12 mouse cellular contexts compared by ENCODE assay signal in the genomic region with DNA sequence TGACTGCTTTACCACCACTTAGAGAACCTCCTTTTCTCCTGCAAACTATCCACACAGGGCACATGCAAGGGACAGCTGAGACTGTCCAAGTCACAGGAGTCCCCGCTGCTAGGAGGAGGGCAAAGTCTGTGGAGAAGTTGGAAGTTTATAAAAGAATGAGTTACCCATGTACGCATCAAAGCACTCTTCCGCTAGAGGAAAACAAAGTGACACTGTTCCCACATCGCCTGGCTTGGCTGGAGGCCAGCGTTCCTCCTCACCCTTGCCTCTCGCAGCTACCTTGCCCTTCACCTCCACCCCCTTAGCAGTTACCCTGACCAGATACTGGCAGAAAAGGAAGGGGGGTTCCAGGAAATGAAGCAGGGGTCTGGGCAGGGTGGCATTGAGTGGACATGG. TPM values are rescaled to one million over a fixed set of nuclear protein-coding genes. Genes with fewer than 3 reads are reported as not detected.
DNase-seq lines count a peak whose midpoint lies in the region; ATAC-seq and TF ChIP-seq lines count a peak whose summit lies in the region.
"Had no signal": no experiment of that assay in that cellular context is flagged by ENCODE, and none has a peak within 500 bp of the region (broad histone marks: within the 10 kb centered on the region; RNA-seq: fewer than 3 reads in every experiment).

No protein-coding gene starts in this region.

- H3K4me2 ChIP-seq in hindbrain, embryonic 13.5 days = no peak overlapping the region
- H3K4me2 ChIP-seq in hindbrain, embryonic 11.5 days (replicated peaks; ENCODE audit: low read depth, low read length) = no peak overlapping the region
- H3K4me2 ChIP-seq in intestine, embryonic 16.5 days (ENCODE audit: low read depth, low read length) = no peak overlapping the region
- no peak overlapping the region for H3K4me2 ChIP-seq in liver, embryonic 12.5 days

- TF ChIP-seq CTCF in bone marrow, adult 2 months (IDR thresholded peaks at IDR 0.05; ENCODE audit: control insufficient read depth, insufficient read depth, low read length) = no peak

- H3K9ac ChIP-seq in hindbrain, embryonic 13.5 days = no peak overlapping the region
- no peak overlapping the region for H3K9ac ChIP-seq in hindbrain, embryonic 11.5 days (ENCODE audit: low read depth, low read length)
- no peak overlapping the region for H3K9ac ChIP-seq in intestine, embryonic 16.5 days (ENCODE audit: low read depth, low read length)
- peak overlapping the region; percentile 24 for H3K9ac ChIP-seq in liver, embryonic 12.5 days

- no peak overlapping the region for H3K4me3 ChIP-seq in hindbrain, embryonic 13.5 days
- H3K4me3 ChIP-seq in hindbrain, embryonic 11.5 days (ENCODE audit: low read depth, low read length) = no peak overlapping the region
- H3K4me3 ChIP-seq in bone marrow, adult 2 months (replicated peaks; ENCODE audit: control insufficient read depth, low read depth, low read length) = no peak overlapping the region
- H3K4me3 ChIP-seq in intestine, embryonic 16.5 days (ENCODE audit: low read length) = no peak overlapping the region
- H3K4me3 ChIP-seq in liver, embryonic 12.5 days = no peak overlapping the region

- no peak for DNase-seq in hindbrain, embryonic 11.5 days (ENCODE audit: low spot score)
- no peak for DNase-seq in cerebellum, postnatal 36 days
- DNase-seq in cerebellum, postnatal 25 days = no peak
- no peak for DNase-seq in left cerebral cortex, adult 11 months (ENCODE audit: low spot score)
- DNase-seq: heart, adult 18-20 months; thymus, adult 2 months had no signal

- peak; percentile 29; the same call in 1 of the 2 replicates for ATAC-seq in hindbrain, embryonic 13.5 days (ENCODE audit: low FRiP score)
- no peak for ATAC-seq in hindbrain, embryonic 11.5 days (ENCODE audit: low FRiP score)
- peak; percentile 90 for ATAC-seq in intestine, embryonic 16.5 days
- no peak for ATAC-seq in liver, embryonic 12.5 days

- no peak for TF ChIP-seq POLR2A in bone marrow, adult 2 months (IDR thresholded peaks at IDR 0.05; ENCODE audit: borderline replicate concordance, control insufficient read depth, low read depth, low read length)

- no peak overlapping the region for H3K27ac ChIP-seq in hindbrain, embryonic 13.5 days
- no peak overlapping the region for H3K27ac ChIP-seq in hindbrain, embryonic 11.5 days (ENCODE audit: low read depth, low read length)
- peak overlapping the region; percentile 60 for H3K27ac ChIP-seq in bone marrow, adult 2 months (ENCODE audit: control insufficient read depth, insufficient read depth, low read depth, low read length, poor library complexity)
- peak overlapping the region; percentile 81 for H3K27ac ChIP-seq in intestine, embryonic 16.5 days (ENCODE audit: low read length)
- peak overlapping the region; percentile 81; the same call in 1 of the 2 replicates for H3K27ac ChIP-seq in liver, embryonic 12.5 days
- H3K27ac ChIP-seq: macrophage had no signal

- 47% methylated on average over 6 of the region's 6 CpGs for WGBS in hindbrain, embryonic 13.5 days
- 73% methylated on average over 6 of the region's 6 CpGs for WGBS in hindbrain, embryonic 11.5 days
- 38% methylated on average over 6 of the region's 6 CpGs for WGBS in bone marrow, adult 2 months
- 24% methylated on average over 6 of the region's 6 CpGs for WGBS in intestine, embryonic 16.5 days
- 84% methylated on average over 6 of the region's 6 CpGs for WGBS in liver, embryonic 12.5 days (ENCODE audit: insufficient replicate concordance)

- no peaks in the 10 kb centered on the region for H3K9me3 ChIP-seq in hindbrain, embryonic 13.5 days
- no peaks in the 10 kb centered on the region for H3K9me3 ChIP-seq in hindbrain, embryonic 11.5 days (ENCODE audit: control insufficient read depth, low read length)
- H3K9me3 ChIP-seq in intestine, embryonic 16.5 days (ENCODE audit: control insufficient read depth, low read length) = no peaks in the 10 kb centered on the region
- no peaks in the 10 kb centered on the region for H3K9me3 ChIP-seq in liver, embryonic 12.5 days (replicated peaks)

- H3K27me3 ChIP-seq in hindbrain, embryonic 13.5 days = 0 out of 2 replicates have a peak, but pooled peaks cover 6% of the 10 kb centered on the region
- H3K27me3 ChIP-seq in hindbrain, embryonic 11.5 days (ENCODE audit: control insufficient read depth, insufficient read depth, low read length) = no peaks in the 10 kb centered on the region
- H3K27me3 ChIP-seq in intestine, embryonic 16.5 days (replicated peaks; ENCODE audit: control insufficient read depth, insufficient read depth, low read length) = no peaks in the 10 kb centered on the region
- H3K27me3 ChIP-seq in liver, embryonic 12.5 days (replicated peaks) = no peaks in the 10 kb centered on the region

- H3K4me1 ChIP-seq in hindbrain, embryonic 13.5 days (replicated peaks) = peaks cover 7% of the 10 kb centered on the region; the same call in 1 of the 2 replicates
- no peaks in the 10 kb centered on the region for H3K4me1 ChIP-seq in hindbrain, embryonic 11.5 days (replicated peaks; ENCODE audit: control insufficient read depth, insufficient read depth, low read length)
- peaks cover 1% of the 10 kb centered on the region; the same call in 1 of the 2 replicates for H3K4me1 ChIP-seq in bone marrow, adult 2 months (ENCODE audit: control insufficient read depth, insufficient read depth, low read length)
- peaks cover 16% of the 10 kb centered on the region for H3K4me1 ChIP-seq in intestine, embryonic 16.5 days (ENCODE audit: control insufficient read depth, insufficient read depth, low read length)
- peaks cover 71% of the 10 kb centered on the region for H3K4me1 ChIP-seq in liver, embryonic 12.5 days

- H3K36me3 ChIP-seq in hindbrain, embryonic 13.5 days = no peaks in the 10 kb centered on the region
- no peaks in the 10 kb centered on the region for H3K36me3 ChIP-seq in hindbrain, embryonic 11.5 days (ENCODE audit: control insufficient read depth, insufficient read depth, low read length)
- no peaks in the 10 kb centered on the region for H3K36me3 ChIP-seq in intestine, embryonic 16.5 days (ENCODE audit: control insufficient read depth, insufficient read depth, low read length)
- H3K36me3 ChIP-seq in liver, embryonic 12.5 days = no peaks in the 10 kb centered on the region

RNA-seq across cellular contexts. Expression of a gene that starts 18.5 kb away (rescaled TPM):
- polyA plus RNA-seq in hindbrain, embryonic 13.5 days (2015; fragmentation: Nextera tagmentation; extraction: Ambion mirVana) = not detected in 2 replicates
- not detected in 2 replicates for polyA plus RNA-seq in hindbrain, embryonic 11.5 days (2014; fragmentation: Nextera tagmentation; extraction: Ambion mirVana)
- not detected in 2 replicates for polyA plus RNA-seq in bone marrow, adult 2 months (2011; ENCODE audit: insufficient read depth, insufficient read length, low replicate concordance, missing spikeins)
- polyA plus RNA-seq in intestine, embryonic 16.5 days (2015; fragmentation: Nextera tagmentation; extraction: Ambion mirVana) = 0.32 and 0.46 TPM in 2 replicates
- not detected in 2 replicates for polyA plus RNA-seq in liver, embryonic 12.5 days (2016; fragmentation: Nextera tagmentation; extraction: Ambion mirVana)
- polyA plus RNA-seq: embryonic facial prominence, embryonic 11.5 days; macrophage had no signal

RNA-seq across cellular contexts. Expression of a gene that starts 21.4 kb away (rescaled TPM):
- 14.5 and 20.5 TPM in 2 replicates for polyA plus RNA-seq in hindbrain, embryonic 13.5 days (2015; fragmentation: Nextera tagmentation; extraction: Ambion mirVana)
- 0.46 and 0.56 TPM in 2 replicates for polyA plus RNA-seq in hindbrain, embryonic 11.5 days (2014; fragmentation: Nextera tagmentation; extraction: Ambion mirVana)
- 226 and 325 TPM in 2 replicates for polyA plus RNA-seq in bone marrow, adult 2 months (2011; ENCODE audit: insufficient read depth, insufficient read length, low replicate concordance, missing spikeins)
- 21.8 and 23.2 TPM in 2 replicates for polyA plus RNA-seq in intestine, embryonic 16.5 days (2015; fragmentation: Nextera tagmentation; extraction: Ambion mirVana)
- polyA plus RNA-seq in liver, embryonic 12.5 days (2016; fragmentation: Nextera tagmentation; extraction: Ambion mirVana) = 29.1 and 29.5 TPM in 2 replicates
- polyA plus RNA-seq: macrophage had no signal

Comparison
In these comparisons a context has a peak if more than half of its experiments do, and no peak if none do; other contexts are left out.
1. ATAC-seq: peak in hindbrain, embryonic 13.5 days (single experiment) and intestine, embryonic 16.5 days (single experiment); none in hindbrain, embryonic 11.5 days (single experiment) and liver, embryonic 12.5 days (single experiment).
2. H3K27ac ChIP-seq: peak in bone marrow, adult 2 months (single experiment), intestine, embryonic 16.5 days (single experiment) and liver, embryonic 12.5 days (single experiment); none in hindbrain, embryonic 13.5 days (single experiment) and hindbrain, embryonic 11.5 days (single experiment).